Comparison of ENCODE assay signal across 29 mouse cellular contexts in the genomic region with DNA sequence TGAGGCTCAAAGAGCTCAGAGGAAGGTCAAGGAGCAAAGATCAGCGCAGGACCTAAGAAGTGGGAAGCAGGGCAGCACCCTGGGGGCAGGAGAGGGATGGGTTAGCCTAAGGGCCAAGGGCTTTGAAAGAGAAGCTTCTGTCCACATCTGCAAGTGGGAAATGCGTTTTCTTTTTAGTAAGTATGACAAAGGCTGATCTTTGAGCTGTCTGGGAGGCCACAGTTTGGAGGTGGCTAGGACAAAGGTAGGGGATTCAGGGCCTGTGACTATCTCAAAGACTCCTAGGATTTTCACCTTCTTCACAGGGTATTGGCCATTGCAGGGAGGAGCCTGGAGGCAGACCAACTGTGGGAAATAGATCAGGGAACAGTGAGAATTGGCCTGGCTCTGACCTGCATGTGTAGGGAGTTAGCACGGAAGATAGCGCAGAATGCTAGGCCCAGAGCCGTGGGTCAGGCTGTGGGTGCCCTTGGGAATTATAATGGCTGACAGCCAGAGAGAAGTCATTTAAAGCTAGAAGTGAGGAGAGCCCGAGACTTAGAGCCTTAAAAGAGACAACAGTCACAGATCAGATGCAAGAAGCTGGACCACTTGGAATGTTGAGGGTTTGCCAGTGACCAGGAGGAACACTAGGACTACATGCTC. TPM values are rescaled to one million over a fixed set of nuclear protein-coding genes. Genes with fewer than 3 reads are reported as not detected.
DNase-seq lines count a peak whose midpoint lies in the region; ATAC-seq and TF ChIP-seq lines count a peak whose summit lies in the region.
"Had no signal": no experiment of that assay in that cellular context is flagged by ENCODE, and none has a peak within 500 bp of the region (broad histone marks: within the 10 kb centered on the region; RNA-seq: fewer than 3 reads in every experiment).

No protein-coding gene starts in this region.

- 0 out of 2 replicates have a peak, but pooled peaks cover 7% of the 10 kb centered on the region for H3K4me1 ChIP-seq in hindbrain, postnatal 0 days (ENCODE audit: insufficient read depth, low read length)
- H3K4me1 ChIP-seq in hindbrain, embryonic 10.5 days (replicated peaks) = peaks cover 5% of the 10 kb centered on the region
- H3K4me1 ChIP-seq: limb, embryonic 10.5 days had no signal

- 67% methylated on average over 6 of the region's 6 CpGs for WGBS in hindbrain, postnatal 0 days
- WGBS in hindbrain, embryonic 10.5 days = 66% methylated on average over 6 of the region's 6 CpGs

- H3K27ac ChIP-seq in hindbrain, postnatal 0 days = no peak overlapping the region
- no peak overlapping the region for H3K27ac ChIP-seq in hindbrain, embryonic 10.5 days
- H3K27ac ChIP-seq: gastrocnemius, adult 2 months; heart, embryonic 13.5 days; hindbrain, embryonic 15.5 days; limb, embryonic 10.5 days; limb, embryonic 15.5 days; liver, embryonic 13.5 days; midbrain, embryonic 13.5 days; neural tube, embryonic 13.5 days; stomach, postnatal 0 days had no signal

- no peak overlapping the region for H3K9ac ChIP-seq in hindbrain, postnatal 0 days (replicated peaks; ENCODE audit: low read length)
- H3K9ac ChIP-seq: heart, embryonic 13.5 days; hindbrain, embryonic 15.5 days; limb, embryonic 15.5 days; liver, embryonic 13.5 days; midbrain, embryonic 13.5 days; neural tube, embryonic 13.5 days had no signal

- H3K27me3 ChIP-seq in hindbrain, postnatal 0 days (ENCODE audit: insufficient read depth, low read length) = no peaks in the 10 kb centered on the region
- no peaks in the 10 kb centered on the region for H3K27me3 ChIP-seq in hindbrain, embryonic 10.5 days (ENCODE audit: insufficient read depth, poor library complexity, severe bottlenecking)
- H3K27me3 ChIP-seq: heart, embryonic 13.5 days; hindbrain, embryonic 15.5 days; limb, embryonic 15.5 days; liver, embryonic 13.5 days; midbrain, embryonic 13.5 days; neural tube, embryonic 13.5 days had no signal

- intact Hi-C loops in heart, postnatal 25 days (cut with DNase I) = loop anchor here (10.0 kb wide), 2 partner anchors 86 to 296 kb away; no protein-coding TSS in a partner anchor

- H3K9me3 ChIP-seq in hindbrain, postnatal 0 days (ENCODE audit: low read length) = no peaks in the 10 kb centered on the region
- no peaks in the 10 kb centered on the region for H3K9me3 ChIP-seq in hindbrain, embryonic 10.5 days
- H3K9me3 ChIP-seq: G1E; heart, embryonic 13.5 days; hindbrain, embryonic 15.5 days; limb, embryonic 10.5 days; limb, embryonic 15.5 days; liver, embryonic 13.5 days; midbrain, embryonic 13.5 days; neural tube, embryonic 13.5 days had no signal

- H3K4me3 ChIP-seq in hindbrain, postnatal 0 days (ENCODE audit: low read length) = no peak overlapping the region
- H3K4me3 ChIP-seq in hindbrain, embryonic 10.5 days = no peak overlapping the region
- H3K4me3 ChIP-seq: erythroblast, embryonic 14.5 days; gastrocnemius, adult 2 months; heart, embryonic 13.5 days; hindbrain, embryonic 15.5 days; limb, embryonic 10.5 days; limb, embryonic 15.5 days; liver, embryonic 13.5 days; midbrain, embryonic 13.5 days; neural tube, embryonic 13.5 days had no signal

- TF ChIP-seq CTCF in hindbrain, postnatal 0 days (IDR thresholded peaks at IDR 0.05; ENCODE audit: low read depth) = no peak

- no peaks in the 10 kb centered on the region for H3K36me3 ChIP-seq in hindbrain, postnatal 0 days (ENCODE audit: insufficient read depth, low read length)
- H3K36me3 ChIP-seq in hindbrain, embryonic 10.5 days = no peaks in the 10 kb centered on the region
- H3K36me3 ChIP-seq: G1E; heart, embryonic 13.5 days; hindbrain, embryonic 15.5 days; limb, embryonic 10.5 days; limb, embryonic 15.5 days; liver, embryonic 13.5 days; midbrain, embryonic 13.5 days; neural tube, embryonic 13.5 days had no signal

- 0 out of 2 replicates have a peak, but pooled peaks have one; percentile 27 for ATAC-seq in hindbrain, postnatal 0 days
- ATAC-seq: lung, postnatal 0 days; midbrain, embryonic 13.5 days had no signal

- DNase-seq in adrenal gland, postnatal 10 days = peak; percentile 48
- DNase-seq in adrenal gland, adult 2 months = no peak
- DNase-seq in heart, adult 18-20 months = peak; percentile 32 to 48
- DNase-seq in heart, postnatal 25 days (ENCODE audit: low spot score) = no peak
- no peak for DNase-seq in hindbrain, postnatal 0 days (ENCODE audit: low spot score)
- no peak for DNase-seq in hindbrain, embryonic 10.5 days (ENCODE audit: low spot score)
- peak; percentile 35 for DNase-seq in adipocyte (ENCODE audit: low spot score)
- DNase-seq: cerebellum, adult 8-10 months; embryo, embryonic 11 days; gastrocnemius, adult 2 months; gastrocnemius, postnatal 36 days; heart, postnatal 10 days; kidney, adult 18-20 months; kidney, postnatal 14 days; layer of hippocampus, adult 9-11 months; liver, embryonic 13.5 days; lung, adult 18-20 months; right cerebral cortex, postnatal 4 days had no signal

- H3K4me2 ChIP-seq in hindbrain, postnatal 0 days (ENCODE audit: low read depth, low read length) = no peak overlapping the region
- H3K4me2 ChIP-seq: heart, embryonic 13.5 days; hindbrain, embryonic 15.5 days; limb, embryonic 15.5 days; liver, embryonic 13.5 days; midbrain, embryonic 13.5 days; neural tube, embryonic 13.5 days had no signal

RNA-seq across cellular contexts. Expression of gene Trpm1, which starts 3.1 kb away (rescaled TPM):
- total RNA-seq in adrenal gland, postnatal 10 days (2021) = under 1 TPM; 0.12 to 0.67 TPM
- total RNA-seq in adrenal gland, adult 2 months (2021) = not detected
- polyA plus RNA-seq in adrenal gland, adult 2 months (2012; rRNA removed) = not detected in 2 replicates
- under 1 TPM in 1 of 2 experiments, not detected in 1; 0.28 TPM for total RNA-seq in heart, adult 18-20 months (2021)
- total RNA-seq in heart, postnatal 25 days (2021) = not detected
- total RNA-seq in hindbrain, postnatal 0 days (2014; rRNA removed) = 0.16 TPM in 1 of 2 replicates, not detected in the other
- polyA plus RNA-seq in hindbrain, postnatal 0 days (2015; fragmentation: Nextera tagmentation; extraction: Ambion mirVana) = 0.26 and 0.33 TPM in 2 replicates
- polyA plus RNA-seq in hindbrain, embryonic 10.5 days (2016; fragmentation: Nextera tagmentation; extraction: Ambion mirVana) = 2.0 and 6.1 TPM in 2 replicates
- polyA plus RNA-seq: G1E; intestine, embryonic 14.5 days; liver, embryonic 13.5 days; lung, postnatal 0 days; neural tube, embryonic 13.5 days had no signal

Comparison
In these comparisons a context has a peak if more than half of its experiments do, and no peak if none do; other contexts are left out.
1. DNase-seq: peak in adrenal gland, postnatal 10 days (single experiment), heart, adult 18-20 months (2 of 2) and adipocyte (single experiment); none in adrenal gland, adult 2 months (single experiment), heart, postnatal 25 days (single experiment), hindbrain, postnatal 0 days (single experiment) and hindbrain, embryonic 10.5 days (single experiment).